Mouse (Mus musculus): ENCODE results near the gene Elovl2.
A peak's percentile ranks its signal among the peaks of the same experiment; 100 is the strongest.

Elovl2 gene

DNA sequence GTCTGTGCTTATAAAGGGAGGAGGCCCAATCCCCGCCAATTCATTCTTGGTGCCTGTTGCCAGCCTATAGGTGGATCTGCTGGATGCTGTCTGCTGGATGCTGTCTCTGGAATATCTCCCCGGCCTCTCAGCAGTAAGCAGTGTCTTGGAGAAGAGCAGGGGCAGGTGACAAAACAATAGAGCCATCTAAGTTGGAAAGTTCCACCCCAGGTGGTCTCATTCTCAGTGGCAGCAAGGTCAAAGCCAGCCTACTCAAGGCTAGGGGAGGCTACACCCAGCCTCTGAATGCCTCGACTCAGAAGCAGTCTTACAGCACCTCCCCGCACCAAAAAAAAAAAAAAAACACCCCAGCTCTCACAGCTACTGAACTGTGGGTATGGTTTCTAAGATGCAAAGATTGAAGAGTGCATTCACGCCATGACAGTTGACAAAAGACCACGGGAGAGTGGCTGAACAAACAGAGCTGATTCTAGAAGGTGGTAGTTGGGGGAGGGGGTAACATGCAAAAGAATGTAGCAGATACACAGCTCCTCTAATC is 74.7 kb downstream of the Elovl2 start:
- no peak for DNase-seq (ENCODE audit: low spot score in 2 of 2)

- peak; percentile 40 to 82 for DNase-seq (ENCODE audit: low spot score in 2 of 2)
Observed at GRCm38 (mm10) chr13:41134901-41135300, 85.3 kb downstream of the Elovl2 start.

All from spleen, postnatal 4 days (tissue).